Mouse (Mus musculus) stomach, postnatal 0 days (tissue): Measurements from ENCODE around the gene Wipf2. TPM values are rescaled to one million over a fixed set of nuclear protein-coding genes. Genes with fewer than 3 reads are reported as not detected.
A peak's percentile ranks its signal among the peaks of the same experiment; 100 is the strongest.
"Not testable (repeated sequence)": the region's sequence is repeated elsewhere in the genome, so short reads cannot be mapped to it uniquely, and the experiment has no call there.

Experiments
- ATAC-seq: fragments of 200-750 bp; cut with Nextera tagmentation; 2 replicates; pipeline ENCODE4 v1.8.0; 2017; ENCODE audit not compliant: low FRiP score, low TSS enrichment
- DNase-seq: peaks from one replicate; pipeline ENCODE4 v3.0.0-alpha.2; 2016; ENCODE audit warnings: low spot score
- H3K27ac ChIP-seq: fragments of 300-500 bp; sonication (generic); replicated peaks from 2 replicates; pipeline ENCODE4 v1.5.1; 2014; ENCODE audit warnings: mild to moderate bottlenecking, control low read depth
- H3K27me3 ChIP-seq: fragments of 300-500 bp; sonication (generic); 2 replicates; pipeline ENCODE4 v1.6.1; 2014; ENCODE audit warnings: low read length; ENCODE audit not compliant: control insufficient read depth, insufficient read depth
- H3K36me3 ChIP-seq: fragments of 300-500 bp; sonication (generic); 2 replicates; pipeline ENCODE4 v1.6.1; 2014; ENCODE audit warnings: low read length, mixed read lengths; ENCODE audit not compliant: control insufficient read depth, insufficient read depth
- H3K4me1 ChIP-seq: fragments of 300-500 bp; sonication (generic); replicated peaks from 2 replicates; pipeline ENCODE4 v1.6.1; 2014; ENCODE audit warnings: antibody characterized with exemption; ENCODE audit not compliant: control insufficient read depth, insufficient read depth
- H3K4me2 ChIP-seq: fragments of 300-500 bp; sonication (generic); replicated peaks from 2 replicates; pipeline ENCODE4 v1.6.1; 2014; ENCODE audit warnings: low read depth, mild to moderate bottlenecking, control low read depth, moderate library complexity
- H3K4me3 ChIP-seq: fragments of 300-500 bp; sonication (generic); 2 replicates; pipeline ENCODE4 v1.5.1; 2014; ENCODE audit warnings: low read depth, low read length, control low read depth
- H3K9ac ChIP-seq: fragments of 300-500 bp; sonication (generic); 2 replicates; pipeline ENCODE4 v1.6.1; 2014; ENCODE audit warnings: mild to moderate bottlenecking, low read length, control low read depth, mixed read lengths
- H3K9me3 ChIP-seq: fragments of 300-500 bp; sonication (generic); 2 replicates; pipeline ENCODE4 v1.6.1; 2016; ENCODE audit warnings: low read length; ENCODE audit not compliant: control insufficient read depth
- CTCF ChIP-seq: IDR thresholded peaks from 2 replicates; pipeline ENCODE4 v1.5.1; 2016; ENCODE audit warnings: antibody characterized with exemption, low read depth, mild to moderate bottlenecking, moderate library complexity
- EP300 ChIP-seq: optimal IDR thresholded peaks from 2 replicates; pipeline ENCODE3; 2016; ENCODE audit warnings: antibody characterized with exemption
- WGBS: fragments of 180-500 bp; shearing (Covaris S2); extraction: QIAGEN DNeasy Blood & Tissue Kit; methylation state at CpG from one replicate; pipeline ENCODE4 v1.1.7; 2014; 5-methylcytosine and 5-hydroxymethylcytosine counted together
- polyA plus RNA-seq: library from polyadenylated mRNA; unstranded; fragments of >200 nt; fragmentation: Nextera tagmentation; extraction: Ambion mirVana; gene quantifications from 2 replicates; pipeline ENCODE4 v1.2.1, GENCODE M21; 2015

Gene Wipf2
- polyA plus RNA-seq, 1 experiment from 2014 or later = 4.9 TPM

DNA sequence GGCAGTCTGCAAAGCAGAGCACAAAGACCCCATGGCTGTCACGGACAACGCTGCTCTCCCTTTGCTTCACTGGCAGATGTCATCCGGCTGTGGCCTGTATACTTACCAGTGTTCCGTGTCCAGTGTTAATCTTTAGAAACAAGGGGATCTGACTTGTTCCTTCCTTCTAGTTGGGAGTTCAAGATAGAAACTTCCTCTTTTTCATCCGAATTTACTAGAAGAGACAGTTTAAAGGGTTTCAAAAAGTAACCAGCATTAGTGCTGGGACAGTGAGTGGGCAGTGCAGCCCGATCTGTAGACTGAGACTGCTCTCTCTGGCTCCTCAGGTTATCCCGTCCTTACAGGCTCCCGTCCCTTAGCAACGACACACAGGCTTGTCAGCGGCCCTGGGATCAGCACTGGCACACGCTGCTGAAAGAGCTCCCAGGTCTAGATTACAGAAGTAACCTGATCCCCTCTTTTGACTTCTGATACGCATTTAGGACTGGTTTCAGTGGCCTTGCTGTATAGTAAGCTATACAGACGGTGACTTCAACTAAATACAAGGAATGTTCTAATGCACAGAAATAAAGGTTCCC, 54.1 kb downstream of the Wipf2 start:
- H3K36me3 ChIP-seq = no peaks in the 10 kb centered on the region; the same call in 1 of the 2 replicates
- no peak overlapping the region for H3K4me3 ChIP-seq
- WGBS = 66% methylated on average over 13 of the region's 13 CpGs
- H3K27me3 ChIP-seq = no peaks in the 10 kb centered on the region
- TF ChIP-seq EP300 (no peak), CTCF (no peak)
- H3K27ac ChIP-seq = peak overlapping the region; percentile 71
- no peak for ATAC-seq
- H3K9ac ChIP-seq = no peak overlapping the region
- peak; percentile 31 for DNase-seq
- H3K4me1 ChIP-seq = no peaks in the 10 kb centered on the region
- H3K9me3 ChIP-seq = no peaks in the 10 kb centered on the region
- no peak overlapping the region for H3K4me2 ChIP-seq

DNA sequence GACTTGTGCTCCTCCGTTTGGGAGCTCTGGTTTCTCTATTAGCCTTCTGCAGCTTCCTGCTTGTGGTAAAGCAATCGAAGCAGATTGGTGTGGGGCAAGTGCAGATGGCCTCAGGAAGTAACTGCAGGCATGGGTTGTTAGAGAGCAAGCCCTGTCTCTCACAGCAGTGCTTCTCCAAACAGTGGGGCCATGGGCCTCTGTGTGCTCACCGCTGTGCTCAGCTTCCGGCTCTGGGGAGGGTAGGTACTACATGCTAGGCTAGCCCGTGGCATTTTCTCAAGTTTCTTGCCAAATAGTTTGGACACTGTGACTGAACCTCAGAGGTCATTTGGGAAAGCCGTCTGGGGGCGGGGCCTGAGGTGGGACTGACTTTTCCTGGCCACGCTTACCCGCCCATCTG, 54.8 kb downstream of the Wipf2 start:
- 56% methylated on average over 9 of the region's 9 CpGs for WGBS
- no peaks in the 10 kb centered on the region for H3K4me1 ChIP-seq
- ATAC-seq (peak; percentile 64), DNase-seq (peak; percentile 82)
- 0 out of 2 replicates have a peak overlapping the region, but pooled peaks have one; percentile 3 for H3K4me2 ChIP-seq
- no peaks in the 10 kb centered on the region for H3K9me3 ChIP-seq
- TF ChIP-seq CTCF (no peak), EP300 (no peak)
- H3K9ac ChIP-seq = no peak overlapping the region
- H3K4me3 ChIP-seq = no peak overlapping the region
- peak overlapping the region; percentile 71 for H3K27ac ChIP-seq
- no peaks in the 10 kb centered on the region; the same call in 1 of the 2 replicates for H3K36me3 ChIP-seq
- H3K27me3 ChIP-seq = no peaks in the 10 kb centered on the region

DNA sequence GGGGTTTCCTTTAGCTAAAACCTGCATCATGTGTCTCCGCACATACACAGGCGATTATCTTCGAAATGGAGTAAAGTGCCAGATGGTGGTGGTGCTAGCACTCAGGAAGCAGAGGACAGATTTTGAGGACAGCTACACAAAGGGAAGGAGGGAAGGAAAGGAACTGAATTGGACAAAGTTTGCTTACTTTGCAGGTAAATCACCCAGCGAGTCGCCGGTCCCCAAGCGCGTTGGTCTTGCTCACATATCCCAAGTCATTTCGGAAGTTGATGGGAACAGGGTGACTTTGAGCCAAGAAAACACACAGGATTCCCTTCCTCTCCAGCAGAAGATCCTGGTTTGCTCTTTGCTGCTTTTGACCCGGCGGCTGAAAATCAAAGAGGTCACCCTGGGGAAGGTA, 55.6 kb downstream of the Wipf2 start:
- no peak overlapping the region for H3K9ac ChIP-seq
- TF ChIP-seq CTCF (no peak), EP300 (no peak)
- H3K4me1 ChIP-seq = no peaks in the 10 kb centered on the region
- H3K27me3 ChIP-seq = no peaks in the 10 kb centered on the region
- no peak for DNase-seq
- H3K4me3 ChIP-seq = no peak overlapping the region
- ATAC-seq = no peak
- H3K27ac ChIP-seq = peak overlapping the region; percentile 5; the same call in 1 of the 2 replicates
- 94% methylated on average over 11 of the region's 11 CpGs for WGBS
- no peaks in the 10 kb centered on the region; the same call in 1 of the 2 replicates for H3K36me3 ChIP-seq
- H3K9me3 ChIP-seq = no peaks in the 10 kb centered on the region
- no peak overlapping the region for H3K4me2 ChIP-seq

DNA sequence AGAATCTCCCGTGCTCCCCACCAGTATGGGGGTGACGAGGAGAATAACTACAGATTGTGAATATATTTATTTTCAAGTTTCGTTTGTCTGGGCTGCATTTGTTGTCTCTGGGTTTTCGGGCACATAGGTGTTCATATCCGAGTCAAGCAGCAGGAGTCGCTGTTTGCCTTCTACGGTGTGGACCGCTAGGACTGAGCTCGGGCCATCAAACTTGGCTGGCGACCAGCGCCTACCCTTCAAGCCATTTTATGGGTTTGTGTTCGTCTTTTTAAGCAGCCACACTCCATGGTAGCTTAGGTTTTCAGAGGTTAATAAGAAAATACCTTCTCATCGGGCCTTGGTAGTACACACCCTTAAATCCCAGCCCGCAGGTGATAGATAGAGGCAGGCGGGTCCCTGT, 58.4 kb downstream of the Wipf2 start:
- not testable (repeated sequence) for H3K27ac ChIP-seq, H3K4me1 ChIP-seq, H3K27me3 ChIP-seq, H3K9ac ChIP-seq, H3K4me2 ChIP-seq, H3K4me3 ChIP-seq, H3K9me3 ChIP-seq, H3K36me3 ChIP-seq, ATAC-seq
- WGBS = 40% methylated on average over 15 of the region's 15 CpGs
- DNase-seq = peak; percentile 65
- TF ChIP-seq CTCF = peak; percentile 77

DNA sequence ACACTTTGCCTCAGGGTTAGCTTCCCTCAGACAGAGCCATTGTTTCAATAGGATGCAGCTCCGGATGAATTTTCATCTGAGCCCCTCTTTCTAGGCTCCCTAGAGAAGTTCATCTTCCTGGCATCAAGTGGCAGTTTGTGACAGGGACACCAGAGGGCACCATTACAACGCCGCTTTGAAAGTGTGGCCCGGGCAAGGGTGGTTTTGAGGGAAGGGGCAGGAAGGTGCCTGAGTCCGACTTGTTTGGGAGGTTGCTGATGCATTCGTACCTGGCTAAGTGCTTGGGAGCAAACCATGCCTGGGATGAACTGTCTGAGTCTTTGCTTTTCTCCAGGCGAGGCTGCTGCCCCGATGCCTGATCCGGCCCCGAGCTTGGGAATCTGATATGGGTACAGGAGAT, 58.9 kb downstream of the Wipf2 start:
- H3K4me3 ChIP-seq, H3K9ac ChIP-seq, H3K36me3 ChIP-seq, H3K9me3 ChIP-seq, ATAC-seq, H3K27me3 ChIP-seq: not testable (repeated sequence)
- Histone ChIP-seq H3K4me1 (peaks cover 10% of the 10 kb centered on the region), H3K4me2 (0 out of 2 replicates have a peak overlapping the region, but pooled peaks have one; percentile 17), H3K27ac (0 out of 2 replicates have a peak overlapping the region, but pooled peaks have one; percentile 30)
- WGBS = 34% methylated on average over 10 of the region's 10 CpGs
- peak; percentile 90 for TF ChIP-seq CTCF
- peak; percentile 71 for DNase-seq

DNA sequence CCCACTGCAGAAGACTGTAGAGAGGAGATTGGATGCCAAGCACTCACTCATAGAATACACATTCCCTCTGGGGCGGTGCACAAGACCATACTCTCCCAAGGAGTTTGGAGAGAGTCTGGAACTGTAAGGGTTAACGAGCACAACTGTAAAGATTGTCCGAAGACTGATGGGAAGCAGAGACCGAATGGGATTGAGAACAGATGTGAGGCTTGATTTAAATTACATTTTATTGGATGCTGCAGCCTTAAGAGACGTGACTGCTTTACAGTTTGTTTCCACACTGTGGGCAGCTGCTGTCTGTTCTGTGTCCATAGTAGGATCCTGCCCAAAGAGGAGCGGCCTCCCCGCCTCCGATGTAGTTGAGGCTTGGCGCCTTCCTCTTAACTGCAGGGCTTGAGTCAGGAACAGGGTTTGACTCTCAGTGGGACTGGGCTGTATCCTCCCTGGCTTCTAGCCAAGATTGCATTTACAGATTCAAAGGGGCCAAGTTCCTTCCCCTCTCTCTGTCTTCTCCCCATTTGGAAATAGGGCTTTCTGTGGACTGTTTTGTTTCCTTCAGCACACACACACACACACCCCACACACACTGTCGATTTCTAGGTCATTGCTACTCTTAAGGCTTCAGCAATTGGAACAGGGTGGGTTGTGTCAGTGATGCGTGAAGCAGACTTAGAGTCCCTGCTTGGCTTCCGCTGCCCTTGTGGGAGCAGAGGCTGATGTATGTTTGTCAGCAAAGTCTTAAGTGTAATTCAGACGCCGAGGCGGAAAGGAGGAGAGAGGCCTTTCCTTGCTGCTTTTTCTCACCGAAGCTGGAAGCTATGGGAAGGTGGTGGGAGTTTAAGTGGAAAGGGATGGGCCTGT, 59.6 kb downstream of the Wipf2 start:
- not testable (repeated sequence) for H3K9ac ChIP-seq, H3K9me3 ChIP-seq, DNase-seq, H3K4me3 ChIP-seq, H3K27me3 ChIP-seq, H3K36me3 ChIP-seq
- ATAC-seq = peak; percentile 49; the same call in 1 of the 2 replicates
- Histone ChIP-seq H3K27ac (peak overlapping the region; percentile 67), H3K4me2 (0 out of 2 replicates have a peak overlapping the region, but pooled peaks have one; percentile 17), H3K4me1 (peaks cover 17% of the 10 kb centered on the region)
- 33% methylated on average over 16 of the region's 16 CpGs for WGBS
